Mouse (Mus musculus) myocyte (in vitro differentiated cells): Measurements from ENCODE around the gene Cbx4.

Experiments
- CEBPB ChIP-seq: IDR thresholded peaks from 2 replicates; pipeline ENCODE4 v1.6.1; 2011; ENCODE audit warnings: mild to moderate bottlenecking, moderate library complexity; ENCODE audit not compliant: poor library complexity, insufficient read depth, severe bottlenecking
- E2F4 ChIP-seq: IDR thresholded peaks from one replicate; pipeline ENCODE4 v1.6.1; 2011; ENCODE audit warnings: mild to moderate bottlenecking, control low read depth, moderate library complexity; ENCODE audit not compliant: insufficient read depth
- MAX ChIP-seq: IDR thresholded peaks from one replicate; pipeline ENCODE4 v1.6.1; 2011; ENCODE audit warnings: low read depth, mild to moderate bottlenecking, control low read depth
- MYOD1 ChIP-seq, 3 experiments: IDR thresholded peaks; one replicate each; pipeline ENCODE4 v1.6.1; 2011; ENCODE audit warnings: control low read depth in 2 of 3, low read depth in 2 of 3, mild to moderate bottlenecking in 2 of 3, moderate library complexity in 1 of 3; ENCODE audit not compliant: insufficient read length in 2 of 3, control insufficient read depth in 1 of 3
- MYOG ChIP-seq, 3 experiments: IDR thresholded peaks; one replicate each; pipeline ENCODE4 v1.6.1; 2011; ENCODE audit warnings: control low read depth in 2 of 3, low read depth in 2 of 3, mild to moderate bottlenecking in 2 of 3; ENCODE audit not compliant: insufficient read length in 2 of 3, control insufficient read depth in 1 of 3, insufficient read depth in 1 of 3
- POLR2A ChIP-seq: IDR thresholded peaks from one replicate; pipeline ENCODE4 v1.6.1; 2011; ENCODE audit warnings: low read depth, mild to moderate bottlenecking, control low read depth, moderate library complexity; ENCODE audit not compliant: insufficient read length
- POLR2AphosphoS2 ChIP-seq: IDR thresholded peaks from one replicate; pipeline ENCODE4 v1.6.1; 2011; ENCODE audit warnings: low read depth, control low read depth; ENCODE audit not compliant: insufficient read length
- REST ChIP-seq: IDR thresholded peaks from one replicate; pipeline ENCODE4 v1.6.1; 2011; ENCODE audit warnings: mild to moderate bottlenecking, control low read depth, moderate library complexity; ENCODE audit not compliant: insufficient read depth, insufficient read length
- SRF ChIP-seq: IDR thresholded peaks from one replicate; pipeline ENCODE4 v1.6.1; 2011; ENCODE audit warnings: low read depth; ENCODE audit not compliant: control insufficient read depth, insufficient read length
- TCF12 ChIP-seq: IDR thresholded peaks from one replicate; pipeline ENCODE4 v1.6.1; 2011; ENCODE audit warnings: mild to moderate bottlenecking, control low read depth; ENCODE audit not compliant: poor library complexity, insufficient read depth, severe bottlenecking
- TCF3 ChIP-seq: IDR thresholded peaks from one replicate; pipeline ENCODE4 v1.6.1; 2011; ENCODE audit warnings: low read depth, control low read depth; ENCODE audit not compliant: insufficient read length
- USF1 ChIP-seq: IDR thresholded peaks from one replicate; pipeline ENCODE4 v1.6.1; 2011; ENCODE audit warnings: low read depth, mild to moderate bottlenecking, control low read depth, moderate library complexity

GRCm38 (mm10) chr11:119087301-119088082 is 1.5 kb upstream of the Cbx4 start:
- TF ChIP-seq MAX (no peak), SRF (no peak), POLR2A (no peak), MYOG (IDR thresholded peaks at IDR 0.05; ENCODE audit: control insufficient read depth in 1 of 3, insufficient read depth in 1 of 3, insufficient read length in 2 of 3, low read depth in 2 of 3) (no peak), CEBPB (peak; percentile 95), TCF12 (no peak), MYOD1 (IDR thresholded peaks at IDR 0.05; ENCODE audit: control insufficient read depth in 1 of 3, insufficient read length in 2 of 3, low read depth in 2 of 3) (no peak), POLR2AphosphoS2 (no peak), E2F4 (no peak), USF1 (no peak), REST (no peak), TCF3 (no peak)
